Mouse (Mus musculus) hindbrain, embryonic 16.5 days (tissue): ENCODE measurements at regions not wholly inside any gene's neighbourhood (a gene's known extent, or its start where the extent isn't known, plus 50 kb on each side); places are given as distances from the start of the nearest gene placed in this dataset.

Source experiments
- ATAC-seq: fragments of 200-750 bp; cut with Nextera tagmentation; 2 replicates; pipeline ENCODE4 v1.8.0; 2017; ENCODE audit warnings: moderate TSS enrichment, moderate library complexity
- H3K27ac ChIP-seq: fragments of 300-500 bp; sonication (generic); 2 replicates; pipeline ENCODE4 v1.5.1; 2014; ENCODE audit warnings: low read depth, mild to moderate bottlenecking, control low read depth, low read length, moderate library complexity
- H3K27me3 ChIP-seq: fragments of 300-500 bp; sonication (generic); replicated peaks from 2 replicates; pipeline ENCODE4 v1.6.1; 2014; ENCODE audit warnings: low read length; ENCODE audit not compliant: control insufficient read depth, insufficient read depth
- H3K36me3 ChIP-seq: fragments of 300-500 bp; sonication (generic); 2 replicates; pipeline ENCODE4 v1.6.1; 2014; ENCODE audit warnings: mild to moderate bottlenecking, low read length, moderate library complexity, mixed read lengths; ENCODE audit not compliant: control insufficient read depth, insufficient read depth
- H3K4me1 ChIP-seq: fragments of 300-500 bp; sonication (generic); 2 replicates; pipeline ENCODE4 v1.6.1; 2014; ENCODE audit warnings: low read depth, low read length; ENCODE audit not compliant: control insufficient read depth, insufficient read depth
- H3K4me2 ChIP-seq: fragments of 300-500 bp; sonication (generic); 2 replicates; pipeline ENCODE4 v1.6.1; 2014; ENCODE audit warnings: mild to moderate bottlenecking, low read length, control low read depth, moderate library complexity
- H3K4me3 ChIP-seq: fragments of 300-500 bp; sonication (generic); 2 replicates; pipeline ENCODE4 v1.5.1; 2014; ENCODE audit warnings: mild to moderate bottlenecking, low read length, control low read depth, moderate library complexity
- H3K9ac ChIP-seq: fragments of 300-500 bp; sonication (generic); 2 replicates; pipeline ENCODE4 v1.6.1; 2014; ENCODE audit warnings: low read depth, mild to moderate bottlenecking, control low read depth, low read length, moderate library complexity
- H3K9me3 ChIP-seq: fragments of 300-500 bp; sonication (generic); 2 replicates; pipeline ENCODE4 v1.6.1; 2014; ENCODE audit warnings: mild to moderate bottlenecking, low read length, moderate library complexity; ENCODE audit not compliant: control insufficient read depth
- WGBS: fragments of 180-500 bp; shearing (Covaris S2); extraction: QIAGEN DNeasy Blood & Tissue Kit; methylation state at CpG from one replicate; pipeline ENCODE4 v1.1.7; 2014; 5-methylcytosine and 5-hydroxymethylcytosine counted together

DNA sequence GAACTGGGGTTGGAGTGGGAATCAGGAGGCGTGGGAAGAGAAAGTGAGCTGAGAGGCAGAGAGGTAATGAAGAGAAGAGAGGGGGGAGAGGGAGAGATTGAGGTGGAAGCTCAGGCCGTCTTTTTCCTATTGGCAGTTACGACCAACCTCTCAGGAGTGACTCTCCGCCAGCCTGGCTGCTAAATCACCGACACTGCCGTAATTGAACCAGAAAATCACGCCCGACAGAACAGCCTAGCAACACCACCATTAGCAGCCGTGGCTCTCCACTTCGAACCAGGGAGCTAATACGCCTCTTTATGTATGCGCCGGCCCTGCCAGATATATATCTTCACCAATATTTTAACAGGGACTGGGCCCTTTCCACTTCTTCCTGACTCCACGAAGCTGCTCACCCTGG lies 173.5 kb upstream of the Prok2 start:
- Histone ChIP-seq H3K9me3 (no peaks in the 10 kb centered on the region), H3K27ac (no peak overlapping the region), H3K27me3 (0 out of 2 replicates have a peak, but pooled peaks cover 4% of the 10 kb centered on the region), H3K9ac (no peak overlapping the region), H3K4me1 (no peaks in the 10 kb centered on the region), H3K4me2 (no peak overlapping the region), H3K36me3 (no peaks in the 10 kb centered on the region), H3K4me3 (no peak overlapping the region)
- no peak for ATAC-seq
- 46% methylated on average over 14 of the region's 14 CpGs for WGBS

DNA sequence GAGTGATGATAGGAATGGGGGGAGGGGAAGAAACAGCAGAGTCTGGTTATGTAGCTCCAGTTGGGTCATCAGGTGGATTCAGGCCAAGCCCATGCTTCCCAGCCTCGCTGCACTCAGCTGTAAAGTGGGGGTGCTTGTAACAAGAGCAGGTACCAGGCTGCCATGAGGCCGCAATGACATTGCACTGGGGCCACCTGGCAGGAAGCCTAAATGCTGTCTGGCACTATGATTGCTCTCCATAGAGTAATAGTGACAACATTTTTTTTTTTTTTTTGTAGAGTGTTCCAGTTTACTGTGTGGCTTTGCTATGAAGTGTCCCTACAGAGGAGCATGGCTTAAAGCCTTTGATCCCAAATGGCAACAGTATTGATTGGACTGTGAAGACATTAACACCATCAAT lies 171.9 kb upstream of the Prok2 start:
- Histone ChIP-seq H3K4me1 (no peaks in the 10 kb centered on the region), H3K36me3 (no peaks in the 10 kb centered on the region), H3K27ac (no peak overlapping the region), H3K9me3 (no peaks in the 10 kb centered on the region), H3K4me3 (no peak overlapping the region), H3K27me3 (peaks cover 4% of the 10 kb centered on the region; the same call in 1 of the 2 replicates), H3K9ac (no peak overlapping the region), H3K4me2 (no peak overlapping the region)
- no peak for ATAC-seq
- WGBS: 80% methylated on average over 2 of the region's 2 CpGs

DNA sequence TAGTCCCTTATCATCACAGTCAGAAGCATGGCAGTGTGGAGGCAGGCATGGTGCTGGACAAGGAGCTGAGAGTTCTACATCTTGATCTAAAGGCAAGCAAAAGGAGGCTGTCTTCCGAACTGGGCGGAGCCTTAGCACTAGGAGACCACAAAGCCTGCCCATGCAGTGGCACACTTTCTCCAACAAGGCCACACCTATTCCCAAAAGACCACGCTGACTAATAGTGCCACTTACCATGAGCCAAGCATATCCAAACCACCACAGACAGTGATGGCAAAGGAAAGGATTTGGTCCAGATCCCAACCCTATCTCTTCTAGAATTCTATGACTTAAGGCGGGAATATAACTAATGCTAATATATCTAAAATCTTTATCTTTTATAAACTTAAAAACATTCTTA lies 169.4 kb upstream of the Prok2 start:
- H3K9ac ChIP-seq: no peak overlapping the region
- 91% methylated on average over 4 of the region's 4 CpGs for WGBS

DNA sequence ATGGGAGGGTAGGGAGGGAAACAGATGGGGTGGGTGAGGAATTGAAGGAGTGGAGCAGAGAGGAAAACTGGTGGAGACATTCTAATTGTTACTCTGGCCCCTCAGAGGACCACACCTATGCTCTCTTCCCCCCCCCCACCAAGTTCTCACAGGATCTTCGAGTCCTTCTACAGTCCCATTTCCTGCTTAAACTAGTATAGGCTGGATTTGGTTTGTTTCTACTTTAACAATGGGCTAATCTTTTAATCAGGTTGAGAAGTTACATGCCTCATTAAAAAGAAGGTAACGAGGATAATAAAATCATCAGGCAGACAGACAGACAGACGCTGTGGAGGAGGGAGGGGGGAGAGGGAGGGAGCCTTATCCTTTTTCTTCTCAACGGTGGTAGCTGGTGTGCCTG lies 167.7 kb upstream of the Prok2 start:
- Histone ChIP-seq H3K4me2 (no peak overlapping the region), H3K27me3 (peaks cover 4% of the 10 kb centered on the region; the same call in 1 of the 2 replicates), H3K4me3 (no peak overlapping the region), H3K4me1 (no peaks in the 10 kb centered on the region; the same call in 1 of the 2 replicates), H3K9me3 (no peaks in the 10 kb centered on the region), H3K27ac (no peak overlapping the region), H3K9ac (no peak overlapping the region), H3K36me3 (no peaks in the 10 kb centered on the region)
- ATAC-seq: no peak
- WGBS: 62% methylated on average over 4 of the region's 4 CpGs

More for the DNA sequence above, 169.4 kb upstream of the Prok2 start:
- H3K9me3 ChIP-seq: no peaks in the 10 kb centered on the region
- ATAC-seq: no peak
- H3K4me1 ChIP-seq: no peaks in the 10 kb centered on the region
- H3K36me3 ChIP-seq: no peaks in the 10 kb centered on the region
- no peak overlapping the region for H3K4me3 ChIP-seq
- H3K4me2 ChIP-seq: no peak overlapping the region
- peaks cover 4% of the 10 kb centered on the region; the same call in 1 of the 2 replicates for H3K27me3 ChIP-seq
- no peak overlapping the region for H3K27ac ChIP-seq

DNA sequence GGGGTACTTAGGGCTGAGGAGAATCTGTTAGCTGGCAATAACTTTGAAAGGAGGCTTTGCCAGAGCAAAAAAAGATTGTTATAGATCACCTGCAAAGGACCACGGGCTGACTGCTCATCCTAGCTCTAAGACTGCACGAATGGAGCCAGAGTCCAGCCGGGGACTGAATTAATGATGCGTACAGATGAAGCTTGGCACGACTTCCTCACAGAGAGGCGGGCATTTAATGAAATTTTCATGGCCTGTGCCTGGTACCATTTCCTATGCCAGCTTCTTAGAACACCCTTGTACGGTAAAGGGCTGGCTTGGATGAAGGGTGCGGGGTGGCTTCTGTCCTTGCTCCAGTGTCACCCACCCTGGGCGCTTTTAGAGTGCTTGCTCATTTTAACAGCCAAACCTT lies 166.0 kb upstream of the Prok2 start:
- Histone ChIP-seq H3K27ac (no peak overlapping the region), H3K27me3 (peaks cover 5% of the 10 kb centered on the region; the same call in 1 of the 2 replicates), H3K4me2 (no peak overlapping the region), H3K36me3 (no peaks in the 10 kb centered on the region), H3K9me3 (no peaks in the 10 kb centered on the region), H3K4me1 (no peaks in the 10 kb centered on the region; the same call in 1 of the 2 replicates), H3K9ac (no peak overlapping the region), H3K4me3 (no peak overlapping the region)
- 76% methylated on average over 9 of the region's 9 CpGs for WGBS
- ATAC-seq: no peak

DNA sequence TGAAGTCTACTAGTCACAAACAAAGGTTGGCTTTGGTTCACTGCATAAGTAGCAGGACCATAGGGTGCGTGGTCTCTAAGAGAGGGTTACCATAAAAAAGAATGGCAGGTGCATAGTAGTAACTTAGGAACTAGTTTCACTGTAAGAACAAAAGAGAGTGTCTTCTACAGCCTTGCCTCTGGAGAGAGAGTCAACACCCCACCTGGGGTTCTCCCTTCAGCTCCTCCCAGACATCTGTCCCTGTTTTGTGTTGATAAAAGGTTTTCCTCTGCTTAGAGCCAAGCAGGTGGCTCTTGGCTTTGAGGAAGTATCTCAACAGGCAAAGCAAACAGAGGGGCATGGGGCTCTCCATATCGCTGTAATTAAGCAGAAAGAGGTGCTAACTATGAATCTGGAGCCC lies 165.6 kb upstream of the Prok2 start:
- no peak overlapping the region for H3K4me2 ChIP-seq
- no peaks in the 10 kb centered on the region for H3K9me3 ChIP-seq
- H3K27ac ChIP-seq: no peak overlapping the region
- no peak overlapping the region for H3K4me3 ChIP-seq
- no peaks in the 10 kb centered on the region for H3K36me3 ChIP-seq
- WGBS: 62% methylated on average over 2 of the region's 2 CpGs
- H3K9ac ChIP-seq: no peak overlapping the region
- H3K4me1 ChIP-seq: no peaks in the 10 kb centered on the region; the same call in 1 of the 2 replicates
- peaks cover 5% of the 10 kb centered on the region; the same call in 1 of the 2 replicates for H3K27me3 ChIP-seq
- no peak for ATAC-seq

DNA sequence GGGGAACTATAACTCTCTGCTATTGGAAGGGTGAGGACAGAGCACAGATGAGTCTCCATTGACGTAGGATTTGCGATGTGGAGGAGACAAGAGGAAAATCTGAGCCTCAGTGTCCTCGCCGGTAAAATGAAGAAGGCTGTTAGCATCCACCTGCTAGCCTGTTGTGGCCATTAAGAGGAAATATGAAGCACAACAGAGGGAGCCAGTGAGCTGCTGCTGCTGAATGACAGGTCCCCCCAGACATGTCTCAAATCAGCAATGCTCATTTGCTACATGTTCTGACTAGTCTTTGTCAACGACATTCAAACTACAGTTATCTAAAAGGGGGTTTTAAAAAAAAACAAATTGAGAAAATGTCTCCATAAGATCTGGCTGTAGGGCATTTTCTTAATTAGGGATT lies 164.6 kb upstream of the Prok2 start:
- Histone ChIP-seq H3K27ac (no peak overlapping the region), H3K36me3 (no peaks in the 10 kb centered on the region), H3K9me3 (no peaks in the 10 kb centered on the region), H3K9ac (no peak overlapping the region), H3K4me3 (no peak overlapping the region), H3K4me2 (no peak overlapping the region), H3K4me1 (no peaks in the 10 kb centered on the region; the same call in 1 of the 2 replicates), H3K27me3 (peaks cover 2% of the 10 kb centered on the region; the same call in 1 of the 2 replicates)
- ATAC-seq: no peak
- WGBS: 90% methylated on average over 5 of the region's 5 CpGs

DNA sequence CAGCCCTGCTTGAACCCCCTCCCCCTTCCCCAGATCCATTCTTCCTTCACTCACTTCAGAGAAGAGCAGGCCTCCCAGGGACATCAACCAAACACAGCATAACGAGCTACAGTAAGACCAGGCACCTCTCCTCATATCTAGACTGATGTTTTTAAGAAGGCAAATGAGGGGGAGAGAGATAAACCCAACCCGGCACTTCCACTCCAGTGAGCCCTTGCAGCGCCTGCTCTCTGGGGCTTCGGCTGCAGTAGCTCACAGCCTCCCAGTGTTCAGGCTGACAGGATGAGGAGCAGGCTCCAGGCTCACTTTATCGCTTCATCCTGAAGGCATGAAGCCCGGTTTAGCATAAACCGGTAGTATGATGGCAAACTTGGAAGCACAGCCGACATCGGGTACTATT lies 162.9 kb upstream of the Prok2 start:
- H3K9ac ChIP-seq: no peak overlapping the region
- no peak overlapping the region for H3K27ac ChIP-seq
- 24% methylated on average over 9 of the region's 9 CpGs for WGBS
- 0 out of 2 replicates have a peak, but pooled peaks cover 2% of the 10 kb centered on the region for H3K27me3 ChIP-seq
- ATAC-seq: no peak
- no peak overlapping the region for H3K4me2 ChIP-seq
- H3K4me3 ChIP-seq: no peak overlapping the region
- H3K4me1 ChIP-seq: no peaks in the 10 kb centered on the region; the same call in 1 of the 2 replicates
- no peaks in the 10 kb centered on the region for H3K36me3 ChIP-seq
- H3K9me3 ChIP-seq: no peaks in the 10 kb centered on the region

DNA sequence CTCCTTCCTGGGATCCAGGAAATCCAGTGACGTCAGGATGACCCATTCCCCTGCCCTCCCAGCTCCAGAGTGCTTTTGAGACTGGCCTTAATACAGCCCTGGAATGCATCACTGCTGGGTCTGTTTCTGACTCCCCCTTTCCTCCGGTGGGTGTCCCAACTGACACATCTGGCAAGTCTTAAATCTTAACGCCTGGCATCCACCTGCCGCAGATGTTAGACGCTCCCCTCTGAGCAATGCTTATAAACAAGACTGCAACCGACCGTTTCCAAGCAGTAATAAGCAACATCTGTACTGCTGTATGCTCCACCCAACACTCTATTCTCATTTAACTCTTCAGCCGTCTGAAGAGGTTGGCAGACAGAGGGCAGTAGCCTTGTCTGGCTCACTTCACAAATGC lies 161.7 kb upstream of the Prok2 start:
- no peaks in the 10 kb centered on the region for H3K36me3 ChIP-seq
- no peak overlapping the region for H3K27ac ChIP-seq
- no peaks in the 10 kb centered on the region for H3K9me3 ChIP-seq
- no peak for ATAC-seq
- peaks cover 2% of the 10 kb centered on the region; the same call in 1 of the 2 replicates for H3K27me3 ChIP-seq
- H3K4me1 ChIP-seq: no peaks in the 10 kb centered on the region; the same call in 1 of the 2 replicates
- H3K9ac ChIP-seq: no peak overlapping the region
- WGBS: 66% methylated on average over 8 of the region's 8 CpGs
- H3K4me2 ChIP-seq: no peak overlapping the region
- no peak overlapping the region for H3K4me3 ChIP-seq

DNA sequence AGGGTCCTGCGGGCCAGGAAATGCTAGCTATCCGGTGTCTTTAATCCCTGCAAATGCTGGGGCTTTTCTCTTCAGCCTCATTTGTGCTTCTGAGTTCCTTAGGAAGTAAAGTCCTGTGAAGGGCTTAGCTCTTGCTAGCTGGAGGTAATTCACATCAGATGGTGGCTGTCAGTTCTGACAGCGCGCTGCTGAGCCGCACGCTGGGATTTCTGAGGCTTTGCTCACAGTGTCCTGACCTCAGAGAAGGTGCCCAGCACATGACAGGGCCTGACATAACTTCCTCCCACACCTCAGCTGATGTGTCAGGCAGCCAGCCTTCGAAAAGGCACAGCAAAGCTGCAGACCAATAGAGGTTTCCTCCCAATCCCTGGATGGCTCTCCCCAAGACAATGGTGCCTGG lies 158.6 kb upstream of the Prok2 start:
- H3K36me3 ChIP-seq: no peaks in the 10 kb centered on the region
- no peak for ATAC-seq
- no peak overlapping the region for H3K4me3 ChIP-seq
- no peak overlapping the region for H3K4me2 ChIP-seq
- H3K9ac ChIP-seq: no peak overlapping the region
- H3K27ac ChIP-seq: no peak overlapping the region
- WGBS: 23% methylated on average over 7 of the region's 7 CpGs
- peaks cover 4% of the 10 kb centered on the region for H3K27me3 ChIP-seq
- H3K4me1 ChIP-seq: no peaks in the 10 kb centered on the region; the same call in 1 of the 2 replicates
- H3K9me3 ChIP-seq: no peaks in the 10 kb centered on the region
